Mouse (Mus musculus): Measurements from ENCODE around the gene Ccdc183. TPM values are rescaled to one million over a fixed set of nuclear protein-coding genes. Genes with fewer than 3 reads are reported as not detected.

Ccdc183 gene
- total RNA-seq, 2 experiments from 2014 or later: not detected

Other genes with a start within 250 kb of the Ccdc183 start
- gene Sapcd2, start 245.4 kb downstream of the Ccdc183 start, total RNA-seq (2021): 1 to 10 TPM; 6.2 TPM
- 10 to 100 TPM; 35.1 to 42.0 TPM for gene Entpd2, start 221.8 kb downstream of the Ccdc183 start, total RNA-seq (2021)
- 10 to 100 TPM; 41.2 to 45.9 TPM for gene Npdc1, start 218.3 kb downstream of the Ccdc183 start, total RNA-seq (2021)
- gene Fut7, start 194.4 kb downstream of the Ccdc183 start, total RNA-seq (2021): under 1 TPM in 1 of 2 experiments, not detected in 1; 0.34 TPM
- 10 to 100 TPM; 12.7 to 13.8 TPM for gene Abca2, start 189.0 kb downstream of the Ccdc183 start, total RNA-seq (2021)
- under 1 TPM in 1 of 2 experiments, not detected in 1; 0.34 TPM for gene Clic3, start 160.8 kb downstream of the Ccdc183 start, total RNA-seq (2021)
- 10 to 100 TPM; 40.0 to 45.9 TPM for gene Paxx, start 156.6 kb downstream of the Ccdc183 start, total RNA-seq (2021)
- gene Ptgds, start 147.6 kb downstream of the Ccdc183 start, total RNA-seq (2021): 1 to 10 TPM; 2.9 to 3.9 TPM
- gene Lcn12, start 123.8 kb downstream of the Ccdc183 start, total RNA-seq (2021): not detected
- gene Fbxw5, start 116.9 kb downstream of the Ccdc183 start, total RNA-seq (2021): 10 to 100 TPM; 62.5 to 71.4 TPM
- 1 to 10 TPM in 1 of 2 experiments, under 1 TPM in 1; 0.74 to 1.2 TPM for gene C8g, start 116.0 kb downstream of the Ccdc183 start, total RNA-seq (2021)
- 10 to 100 TPM; 15.7 to 16.5 TPM for gene Traf2, start 70.7 kb downstream of the Ccdc183 start, total RNA-seq (2021)
- gene Edf1, start 59.8 kb downstream of the Ccdc183 start, total RNA-seq (2021): 100 to 1,000 TPM; 173 to 196 TPM
- 1 to 10 TPM; 2.3 to 2.5 TPM for gene Mamdc4, start 42.8 kb downstream of the Ccdc183 start, total RNA-seq (2021)
- gene Phpt1, start 42.5 kb downstream of the Ccdc183 start, total RNA-seq (2021): 10 to 100 TPM; 43.0 to 44.8 TPM
- under 1 TPM; 0.07 to 0.08 TPM for gene Ajm1, start 35.9 kb downstream of the Ccdc183 start, total RNA-seq (2021)
- 10 to 100 TPM; 59.3 to 65.0 TPM for gene Rabl6, start 9.2 kb downstream of the Ccdc183 start, total RNA-seq (2021)
- gene Tmem141, start 4.3 kb upstream of the Ccdc183 start, total RNA-seq (2021): 10 to 100 TPM; 11.7 to 18.6 TPM
- gene Fcna, start 10.4 kb upstream of the Ccdc183 start, total RNA-seq (2021): 10 to 100 TPM in 1 of 2 experiments, 1 to 10 TPM in 1; 9.7 to 14.3 TPM
- 1 to 10 TPM; 1.2 to 2.5 TPM for gene Lcn8, start 35.4 kb upstream of the Ccdc183 start, total RNA-seq (2021)
- not detected for gene Lcn5, start 40.3 kb upstream of the Ccdc183 start, total RNA-seq (2021)
- not detected for gene Lcn6, start 59.1 kb upstream of the Ccdc183 start, total RNA-seq (2021)
- not detected for gene Lcn10, start 65.0 kb upstream of the Ccdc183 start, total RNA-seq (2021)
- not detected for gene Obp2a, start 82.4 kb upstream of the Ccdc183 start, total RNA-seq (2021)
- gene Bmyc, start 89.1 kb upstream of the Ccdc183 start, total RNA-seq (2021): 10 to 100 TPM; 21.5 to 25.6 TPM
- gene Obp2b, start 119.3 kb upstream of the Ccdc183 start, total RNA-seq (2021): not detected
- gene Lcn3, start 147.9 kb upstream of the Ccdc183 start, total RNA-seq (2021): not detected
- gene Lcn11, start 159.3 kb upstream of the Ccdc183 start, total RNA-seq (2021): not detected
- gene Gm13539, start 164.6 kb upstream of the Ccdc183 start, total RNA-seq (2021): not detected
- not detected for gene Glt6d1, start 198.2 kb upstream of the Ccdc183 start, total RNA-seq (2021)
- not detected for gene Lcn9, start 205.5 kb upstream of the Ccdc183 start, total RNA-seq (2021)
- not detected for gene Sohlh1, start 229.6 kb upstream of the Ccdc183 start, total RNA-seq (2021)
- under 1 TPM; 0.16 to 0.49 TPM for gene Kcnt1, start 246.1 kb upstream of the Ccdc183 start, total RNA-seq (2021)